Mouse (Mus musculus): ENCODE results near the gene Ero1lb. TPM values are rescaled to one million over a fixed set of nuclear protein-coding genes. Genes with fewer than 3 reads are reported as not detected.
A peak's percentile ranks its signal among the peaks of the same experiment; 100 is the strongest.
"Not testable (repeated sequence)": the region's sequence is repeated elsewhere in the genome, so short reads cannot be mapped to it uniquely, and the experiment has no call there.

Gene Ero1lb
- total RNA-seq, 2 experiments from 2014 or later = 14.5 to 15.2 TPM

DNA sequence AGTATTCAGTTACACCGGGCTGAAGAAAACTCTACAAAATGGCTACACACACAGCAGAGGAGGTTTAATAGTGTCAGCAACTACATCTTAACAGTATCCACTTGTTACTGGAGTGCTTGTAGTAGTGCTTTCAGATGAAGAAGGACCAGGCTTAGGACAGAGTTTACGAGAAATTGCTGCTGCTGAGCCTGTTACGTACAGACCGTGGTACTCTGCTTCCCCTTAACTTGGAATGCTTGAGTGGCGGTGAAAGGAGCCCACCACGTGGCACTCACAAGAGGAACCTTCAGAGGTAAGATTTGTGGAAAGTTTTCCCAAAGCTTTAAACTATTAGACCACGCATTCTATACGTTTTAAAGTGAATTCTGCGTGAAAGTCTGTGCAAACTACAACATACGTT is 49.3 kb downstream of the Ero1lb start:
- intact Hi-C loops (cut with DNase I); DNase-seq (ENCODE audit: extremely low spot score in 1 of 2, low spot score in 2 of 2); H3K4me3 ChIP-seq; H3K27ac ChIP-seq: not testable (repeated sequence)

GRCm38 (mm10) chr13:12616489-12616888 is 50.8 kb downstream of the Ero1lb start:
- H3K27ac ChIP-seq; intact Hi-C loops (cut with DNase I); DNase-seq (ENCODE audit: extremely low spot score in 1 of 2, low spot score in 2 of 2); H3K4me3 ChIP-seq: not testable (repeated sequence)

GRCm38 (mm10) chr13:12619808-12620207 is 54.1 kb downstream of the Ero1lb start:
- H3K4me3 ChIP-seq; H3K27ac ChIP-seq; intact Hi-C loops (cut with DNase I); DNase-seq (ENCODE audit: extremely low spot score in 1 of 2, low spot score in 2 of 2): not testable (repeated sequence)

- intact Hi-C loops (cut with DNase I) = not testable (repeated sequence)
Measured at GRCm38 (mm10) chr13:12626061-12626460, 60.4 kb downstream of the Ero1lb start.

DNA sequence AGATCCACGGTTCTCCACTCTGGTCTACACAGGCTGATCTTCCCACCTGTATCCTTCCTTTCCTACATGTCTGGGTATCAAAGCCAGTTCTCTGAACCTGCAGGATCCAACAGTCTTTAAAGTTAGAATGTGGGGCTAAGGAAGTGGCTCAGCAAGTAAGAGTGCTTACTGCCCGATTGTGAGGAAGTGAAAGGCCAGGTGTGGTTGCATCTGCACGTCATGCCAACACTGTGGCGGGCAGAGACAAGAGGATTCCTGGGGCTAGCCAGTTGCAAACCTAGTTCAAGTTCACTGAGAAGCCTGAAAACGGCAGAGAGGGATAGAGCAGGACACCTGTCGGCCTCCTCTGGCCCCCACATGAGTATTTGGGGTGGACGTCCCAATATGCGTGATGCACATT is 62.1 kb downstream of the Ero1lb start:
- H3K4me3 ChIP-seq; DNase-seq (ENCODE audit: extremely low spot score in 1 of 2, low spot score in 2 of 2); intact Hi-C loops (cut with DNase I); H3K27ac ChIP-seq: not testable (repeated sequence)

More at GRCm38 (mm10) chr13:12626061-12626460, 60.4 kb downstream of the Ero1lb start:
- not testable (repeated sequence) for H3K4me3 ChIP-seq; H3K27ac ChIP-seq; DNase-seq (ENCODE audit: extremely low spot score in 1 of 2, low spot score in 2 of 2)

DNA sequence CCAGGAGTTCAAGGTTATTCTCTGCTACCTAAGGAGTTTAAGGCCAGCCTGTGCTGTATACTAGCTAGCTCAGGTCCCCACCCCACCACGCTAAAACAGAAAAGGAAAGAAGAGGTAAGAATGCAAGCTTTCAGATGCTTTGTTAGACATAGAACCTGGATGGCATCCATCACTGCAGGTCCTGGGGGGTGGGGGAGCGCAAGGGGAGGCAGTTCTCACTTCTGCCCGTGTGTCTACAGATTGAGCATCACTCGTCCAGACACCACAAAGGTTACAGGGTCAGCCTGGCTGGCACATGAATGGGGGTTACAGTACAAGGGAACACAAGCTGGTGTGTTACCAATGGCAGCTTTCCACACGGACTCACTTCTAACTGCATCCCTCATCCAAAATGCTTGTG is 62.5 kb downstream of the Ero1lb start:
- DNase-seq (ENCODE audit: extremely low spot score in 1 of 2, low spot score in 2 of 2); intact Hi-C loops (cut with DNase I); H3K27ac ChIP-seq; H3K4me3 ChIP-seq: not testable (repeated sequence)

- H3K27ac ChIP-seq; H3K4me3 ChIP-seq; intact Hi-C loops (cut with DNase I); DNase-seq (ENCODE audit: extremely low spot score in 1 of 2, low spot score in 2 of 2): not testable (repeated sequence)
Measured at GRCm38 (mm10) chr13:12630252-12630651, 64.6 kb downstream of the Ero1lb start.

DNA sequence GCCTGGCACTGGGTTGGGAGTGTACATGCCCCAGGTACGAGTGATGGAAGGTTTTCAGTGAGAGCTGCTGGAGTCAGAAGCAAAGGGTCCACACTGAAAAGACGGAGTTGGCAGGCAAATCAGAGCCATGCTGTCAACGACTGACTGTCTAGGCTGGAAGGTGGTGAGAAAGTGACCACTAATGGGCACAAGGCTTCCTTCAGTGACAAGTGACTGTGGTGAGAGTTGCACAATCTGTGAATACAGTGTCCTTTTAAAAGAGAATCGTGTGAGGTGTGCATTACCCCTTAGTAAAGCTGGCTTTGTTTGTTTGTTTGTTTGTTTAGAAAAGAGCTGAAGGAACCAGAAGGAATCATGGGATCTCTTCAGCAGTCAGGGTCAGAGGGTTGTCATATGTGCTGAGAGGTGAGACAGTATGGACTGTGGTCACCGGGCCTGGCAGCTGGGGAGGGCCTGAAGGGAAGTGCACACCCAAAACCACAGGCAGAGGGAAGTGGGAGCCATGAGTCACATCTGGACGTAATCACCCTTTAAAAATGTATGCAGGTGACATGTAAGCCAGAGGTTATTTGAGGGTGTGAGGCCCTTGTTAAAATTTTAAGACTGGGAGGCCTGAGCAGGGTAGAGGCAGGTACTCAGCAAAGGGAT is 69.4 kb downstream of the Ero1lb start:
- H3K4me3 ChIP-seq; intact Hi-C loops (cut with DNase I); H3K27ac ChIP-seq; DNase-seq (ENCODE audit: extremely low spot score in 1 of 2, low spot score in 2 of 2): not testable (repeated sequence)

GRCm38 (mm10) chr13:12642795-12643194 is 77.1 kb downstream of the Ero1lb start:
- H3K4me3 ChIP-seq; DNase-seq (ENCODE audit: extremely low spot score in 1 of 2, low spot score in 2 of 2); intact Hi-C loops (cut with DNase I); H3K27ac ChIP-seq: not testable (repeated sequence)

DNA sequence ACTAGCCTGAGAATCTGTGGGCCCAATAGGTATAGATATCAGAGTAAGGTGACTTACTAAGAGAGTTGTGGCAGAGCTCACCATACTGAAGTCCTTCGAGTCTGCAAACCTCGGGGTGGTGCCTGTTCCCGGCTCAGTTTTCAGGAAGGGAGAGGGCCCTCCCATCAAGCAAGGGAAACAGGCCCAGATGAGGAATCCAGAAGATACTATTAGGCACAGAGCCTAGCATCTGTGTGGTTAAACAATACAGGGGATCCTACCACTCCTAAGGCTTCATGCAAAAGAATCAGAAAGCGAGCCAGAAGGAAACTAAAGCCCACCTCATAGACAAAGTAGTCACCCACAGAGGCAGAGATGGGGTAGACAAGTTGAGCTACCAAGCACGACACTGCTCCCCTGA is 81.0 kb downstream of the Ero1lb start:
- intact Hi-C loops (cut with DNase I); H3K4me3 ChIP-seq; H3K27ac ChIP-seq; DNase-seq (ENCODE audit: extremely low spot score in 1 of 2, low spot score in 2 of 2): not testable (repeated sequence)

GRCm38 (mm10) chr13:12650020-12650876 is 84.6 kb downstream of the Ero1lb start:
- peak overlapping the region; percentile 52 for H3K4me3 ChIP-seq
- intact Hi-C loops (cut with DNase I); H3K27ac ChIP-seq: not testable (repeated sequence)
- DNase-seq (ENCODE audit: extremely low spot score in 1 of 2, low spot score in 2 of 2) = peak; percentile 64 to 80

GRCm38 (mm10) chr13:12650877-12651176 is 85.2 kb downstream of the Ero1lb start:
- intact Hi-C loops (cut with DNase I); H3K27ac ChIP-seq: not testable (repeated sequence)
- H3K4me3 ChIP-seq = peak overlapping the region; percentile 46
- peak; percentile 47 to 57 for DNase-seq (ENCODE audit: extremely low spot score in 1 of 2, low spot score in 2 of 2)

Other genes starting within 250 kb of the Ero1lb start
- 10 to 100 TPM; 11.7 to 15.5 TPM for gene Actn2, start 225.1 kb upstream of the Ero1lb start, total RNA-seq (2021)
- gene Heatr1, start 170.8 kb upstream of the Ero1lb start, total RNA-seq (2021) = 10 to 100 TPM; 28.3 to 35.5 TPM
- gene Lgals8, start 100.9 kb upstream of the Ero1lb start, total RNA-seq (2021) = 10 to 100 TPM; 32.7 to 37.0 TPM
- gene Edaradd, start 45.4 kb upstream of the Ero1lb start, total RNA-seq (2021) = under 1 TPM; 0.16 TPM
- not detected for gene Prl2c3, start 234.2 kb downstream of the Ero1lb start, total RNA-seq (2021)